Mouse (Mus musculus): ENCODE measurements around the gene Igf2r.

DNA sequence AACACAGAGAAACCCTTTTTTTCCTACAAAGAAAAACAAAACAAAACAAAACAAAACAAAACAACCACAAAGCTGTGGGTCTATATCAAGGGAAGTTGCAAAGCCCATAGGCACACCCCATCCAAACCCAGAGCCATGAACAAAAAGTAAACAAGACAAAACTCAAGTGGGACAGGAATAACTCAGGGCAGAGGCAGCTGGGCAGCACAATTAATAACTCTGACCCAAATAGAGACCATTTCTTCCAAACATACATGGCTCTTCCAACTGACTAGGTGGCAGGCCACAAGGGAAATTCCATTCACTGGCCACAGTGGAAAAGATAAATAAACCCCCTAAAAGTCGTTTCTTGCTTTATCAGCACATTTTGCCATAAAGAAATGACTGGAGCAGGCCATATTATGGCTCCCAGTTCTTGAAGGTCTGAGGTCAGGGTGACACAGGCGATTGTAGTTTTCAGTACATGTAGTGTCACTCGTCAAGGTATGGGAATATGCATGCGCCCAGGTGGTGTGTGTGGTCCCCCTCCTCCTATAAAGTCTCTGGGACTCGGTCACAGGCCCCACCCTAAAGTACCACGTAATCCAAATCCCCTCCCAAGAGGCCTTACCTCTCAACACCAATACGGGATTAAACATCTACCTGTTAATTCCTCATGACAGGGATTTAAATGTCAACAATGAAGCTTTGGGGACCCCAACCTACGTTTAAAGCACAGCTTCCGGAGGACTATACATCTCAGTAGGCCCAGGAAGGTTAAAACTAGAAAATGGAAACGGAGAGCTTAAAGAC lies 8.9 kb downstream of the Igf2r start:
- TF ChIP-seq CTCF (IDR thresholded peaks at IDR 0.05; ENCODE audit: low read depth) (no peak), EP300 (IDR thresholded peaks at IDR 0.05; ENCODE audit: low read depth) (no peak)
